8 mouse cellular contexts compared by ENCODE assay signal in the genomic region with DNA sequence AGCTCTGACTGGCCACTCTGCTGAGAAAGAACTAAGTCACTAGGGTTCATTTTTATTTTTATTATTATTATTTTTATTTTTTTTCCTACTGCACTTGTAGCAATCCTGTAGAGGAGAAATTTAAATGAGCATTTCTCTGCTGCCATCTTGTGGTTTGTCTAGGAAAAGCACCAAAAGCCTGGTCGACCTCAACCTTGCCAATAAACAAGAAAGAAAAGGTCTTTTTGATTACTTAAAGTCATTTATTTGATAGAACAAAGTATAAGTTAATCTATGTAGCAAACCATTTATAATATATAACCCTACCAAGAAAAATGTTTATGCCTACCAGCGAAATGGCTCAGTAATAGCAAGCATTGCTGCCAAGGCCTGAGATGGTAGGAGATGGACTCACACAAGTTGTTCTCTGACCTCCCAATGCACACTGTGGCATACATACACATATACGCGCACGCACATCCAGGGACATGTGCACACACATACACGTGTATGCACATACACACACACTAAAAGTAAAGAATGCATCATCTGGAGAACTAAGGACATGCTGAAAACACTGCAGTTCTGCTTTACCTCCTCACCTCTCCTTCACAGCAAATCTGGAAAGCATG.
A peak's percentile ranks its signal among the peaks of the same experiment; 100 is the strongest.
DNase-seq lines count a peak whose midpoint lies in the region; ATAC-seq lines count a peak whose summit lies in the region.

No protein-coding gene starts in this region.

- no peak overlapping the region for H3K4me3 ChIP-seq in neural tube, embryonic 11.5 days (ENCODE audit: low read depth, low read length)

- H3K9ac ChIP-seq in neural tube, embryonic 11.5 days (ENCODE audit: low read length) = no peak overlapping the region

- H3K36me3 ChIP-seq in neural tube, embryonic 11.5 days (ENCODE audit: control insufficient read depth, insufficient read depth, low read length) = no peaks in the 10 kb centered on the region

- peak; percentile 36 for ATAC-seq in neural tube, embryonic 11.5 days (ENCODE audit: insufficient read depth, low FRiP score, low TSS enrichment)
- ATAC-seq in granulocyte monocyte progenitor cell, adult 5-6 weeks (replicated peaks; ENCODE audit: poor library complexity, severe bottlenecking) = no peak; the same call in 1 of the 2 replicates

- H3K27ac ChIP-seq in neural tube, embryonic 11.5 days (ENCODE audit: low read depth, low read length) = no peak overlapping the region

- no peaks in the 10 kb centered on the region for H3K9me3 ChIP-seq in neural tube, embryonic 11.5 days (ENCODE audit: control insufficient read depth, low read length)

- no peaks in the 10 kb centered on the region for H3K4me1 ChIP-seq in neural tube, embryonic 11.5 days (ENCODE audit: control insufficient read depth, insufficient read depth, low read length)

- H3K27me3 ChIP-seq in neural tube, embryonic 11.5 days (ENCODE audit: control insufficient read depth, insufficient read depth, low read length) = no peaks in the 10 kb centered on the region

- no peak overlapping the region for H3K4me2 ChIP-seq in neural tube, embryonic 11.5 days (ENCODE audit: low read depth)

- intact Hi-C loops in left cerebral cortex, postnatal 10 days (cut with DNase I) = loop anchor here (1.0 to 10.0 kb wide), 3 partner anchors 120 to 1012 kb away; no protein-coding TSS in a partner anchor

- DNase-seq in left cerebral cortex, adult 18-20 months (ENCODE audit: low spot score in 2 of 2) = peak; percentile 60 to 73
- DNase-seq in left cerebral cortex, adult 11 months (ENCODE audit: low spot score) = no peak
- DNase-seq in R1 (ENCODE audit: low read depth, low spot score) = peak; percentile 56
- DNase-seq in embryo, embryonic 11 days = peak; percentile 55
- peak; percentile 34 for DNase-seq in induced T-regulatory cell, adult 2 months (ENCODE audit: low read depth)
- peak; percentile 40 to 60 for DNase-seq in left cerebral cortex, postnatal 10 days (ENCODE audit: extremely low spot score in 1 of 2, low spot score in 2 of 2)
- peak; percentile 40 for DNase-seq in neural tube, embryonic 11.5 days (ENCODE audit: low spot score)

- 40% methylated on average over 6 of the region's 6 CpGs for WGBS in neural tube, embryonic 11.5 days
